Mouse (Mus musculus) heart, adult 18-20 months (tissue): ENCODE measurements around the gene Gm42417. TPM values are rescaled to one million over a fixed set of nuclear protein-coding genes. Genes with fewer than 3 reads are reported as not detected.
A peak's percentile ranks its signal among the peaks of the same experiment; 100 is the strongest.

Experiments
- DNase-seq, 2 experiments: peaks; one replicate each; pipeline ENCODE4 v3.0.0; 2021 to 2022; ENCODE audit warnings: mixed read lengths in 1 of 2
- total RNA-seq, 2 experiments: library from RNA; stranded (reverse); gene quantifications; 2 replicates each; pipeline ENCODE4 v1.2.3; 2021

The Gm42417 gene
- total RNA-seq, 2 experiments from 2014 or later: 174 to 267 TPM

GRCm38 (mm10) chr1:36564101-36564500 lies 24.9 kb upstream of the Gm42417 start:
- DNase-seq: peak; percentile 74 to 85

- no peak for DNase-seq
Observed at GRCm38 (mm10) chr1:36563632-36564031, 24.4 kb upstream of the Gm42417 start.

GRCm38 (mm10) chr1:36563197-36563596 lies 24.0 kb upstream of the Gm42417 start:
- DNase-seq: peak; percentile 54 to 70

- no peak for DNase-seq
Observed at GRCm38 (mm10) chr1:36562388-36562787, 23.2 kb upstream of the Gm42417 start.

GRCm38 (mm10) chr1:36560903-36561302 lies 21.7 kb upstream of the Gm42417 start:
- peak; percentile 50 to 81 for DNase-seq

- DNase-seq: no peak
Observed at GRCm38 (mm10) chr1:36559888-36560287, 20.7 kb upstream of the Gm42417 start.

GRCm38 (mm10) chr1:36559256-36559655 lies 20.0 kb upstream of the Gm42417 start:
- no peak for DNase-seq

GRCm38 (mm10) chr1:36558031-36558993 lies 19.1 kb upstream of the Gm42417 start, which contains the start of gene Sema4c:
Gene Sema4c, minus strand, starts transcription at chr1:36558349.
- DNase-seq: peak; percentile 84

GRCm38 (mm10) chr1:36557457-36558011 lies 18.3 kb upstream of the Gm42417 start:
- peak; percentile 91 to 93 for DNase-seq

GRCm38 (mm10) chr1:36556553-36557456 lies 17.6 kb upstream of the Gm42417 start:
- DNase-seq: peak; percentile 95 to 96

GRCm38 (mm10) chr1:36555798-36556395 lies 16.7 kb upstream of the Gm42417 start:
- no peak for DNase-seq

- DNase-seq: peak in 1 of 2 experiments; percentile 71
Observed at GRCm38 (mm10) chr1:36554633-36555399, 15.6 kb upstream of the Gm42417 start.

- DNase-seq: no peak
Observed at GRCm38 (mm10) chr1:36552506-36552905, 13.3 kb upstream of the Gm42417 start.

- DNase-seq: no peak
Observed at GRCm38 (mm10) chr1:36551904-36552303, 12.7 kb upstream of the Gm42417 start.

- DNase-seq: no peak
Observed at GRCm38 (mm10) chr1:36550075-36550863, 11.0 kb upstream of the Gm42417 start.

- no peak for DNase-seq
Observed at GRCm38 (mm10) chr1:36549491-36549890, 10.3 kb upstream of the Gm42417 start.

- DNase-seq: no peak
Observed at GRCm38 (mm10) chr1:36548771-36549170, 9.5 kb upstream of the Gm42417 start.

GRCm38 (mm10) chr1:36547981-36548598 lies 8.9 kb upstream of the Gm42417 start:
- DNase-seq: peak; percentile 73 to 78

GRCm38 (mm10) chr1:36546888-36547471 lies 7.8 kb upstream of the Gm42417 start, which contains the start of gene Ankrd39:
Gene Ankrd39, minus strand, starts transcription at chr1:36547445.
- peak; percentile 98 to 99 for DNase-seq
